Mouse (Mus musculus) midbrain, embryonic 14.5 days (tissue): Measurements from ENCODE around the gene Sigmar1. TPM values are rescaled to one million over a fixed set of nuclear protein-coding genes. Genes with fewer than 3 reads are reported as not detected.

Source experiments
- polyA plus RNA-seq: library from polyadenylated mRNA; unstranded; fragments of >200 nt; fragmentation: Nextera tagmentation; extraction: Ambion mirVana; gene quantifications from 2 replicates; pipeline ENCODE4 v1.2.1, GENCODE M21; 2014

The Sigmar1 gene
- polyA plus RNA-seq, 1 experiment from 2014 or later: 52.7 TPM

Other genes starting within 250 kb of the Sigmar1 start
- gene 1110017D15Rik, start 238.8 kb downstream of the Sigmar1 start, polyA plus RNA-seq: 12.9 and 13.2 TPM in 2 replicates
- 19.9 and 22.3 TPM in 2 replicates for gene Fam219a, start 186.6 kb downstream of the Sigmar1 start, polyA plus RNA-seq
- 2.0 and 2.8 TPM in 2 replicates for gene Dnaic1, start 186.4 kb downstream of the Sigmar1 start, polyA plus RNA-seq
- 121 and 154 TPM in 2 replicates for gene Enho, start 115.8 kb downstream of the Sigmar1 start, polyA plus RNA-seq
- gene Cntfr, start 59.1 kb downstream of the Sigmar1 start, polyA plus RNA-seq: 23.9 and 46.8 TPM in 2 replicates
- 28.1 and 32.1 TPM in 2 replicates for gene Il11ra1, start 56.2 kb downstream of the Sigmar1 start, polyA plus RNA-seq
- 62.2 and 64.1 TPM in 2 replicates for gene Rpp25l, start 42.6 kb downstream of the Sigmar1 start, polyA plus RNA-seq
- 249 and 299 TPM in 2 replicates for gene Dctn3, start 33.0 kb downstream of the Sigmar1 start, polyA plus RNA-seq
- gene Arid3c, start 25.0 kb downstream of the Sigmar1 start, polyA plus RNA-seq: 0.47 and 0.70 TPM in 2 replicates
- 38.8 and 51.5 TPM in 2 replicates for gene Galt, start 929 bp downstream of the Sigmar1 start, polyA plus RNA-seq
- gene Ccl27a, start 18.1 kb upstream of the Sigmar1 start, polyA plus RNA-seq: 241 and 335 TPM in 2 replicates
- gene Gm21541, start 147.5 kb upstream of the Sigmar1 start, polyA plus RNA-seq: not detected in 2 replicates
- gene Gm20878, start 185.4 kb upstream of the Sigmar1 start, polyA plus RNA-seq: 7.1 and 9.2 TPM in 2 replicates
- 1.3 and 1.6 TPM in 2 replicates for gene Fam205a4, start 209.9 kb upstream of the Sigmar1 start, polyA plus RNA-seq